Mouse (Mus musculus): ENCODE results near the gene Zcchc2. TPM values are rescaled to one million over a fixed set of nuclear protein-coding genes. Genes with fewer than 3 reads are reported as not detected.

Zcchc2 gene
- polyA plus RNA-seq (2015; fragmentation: Nextera tagmentation; extraction: Ambion mirVana), result 1.1 and 1.2 TPM in 2 replicates

DNA sequence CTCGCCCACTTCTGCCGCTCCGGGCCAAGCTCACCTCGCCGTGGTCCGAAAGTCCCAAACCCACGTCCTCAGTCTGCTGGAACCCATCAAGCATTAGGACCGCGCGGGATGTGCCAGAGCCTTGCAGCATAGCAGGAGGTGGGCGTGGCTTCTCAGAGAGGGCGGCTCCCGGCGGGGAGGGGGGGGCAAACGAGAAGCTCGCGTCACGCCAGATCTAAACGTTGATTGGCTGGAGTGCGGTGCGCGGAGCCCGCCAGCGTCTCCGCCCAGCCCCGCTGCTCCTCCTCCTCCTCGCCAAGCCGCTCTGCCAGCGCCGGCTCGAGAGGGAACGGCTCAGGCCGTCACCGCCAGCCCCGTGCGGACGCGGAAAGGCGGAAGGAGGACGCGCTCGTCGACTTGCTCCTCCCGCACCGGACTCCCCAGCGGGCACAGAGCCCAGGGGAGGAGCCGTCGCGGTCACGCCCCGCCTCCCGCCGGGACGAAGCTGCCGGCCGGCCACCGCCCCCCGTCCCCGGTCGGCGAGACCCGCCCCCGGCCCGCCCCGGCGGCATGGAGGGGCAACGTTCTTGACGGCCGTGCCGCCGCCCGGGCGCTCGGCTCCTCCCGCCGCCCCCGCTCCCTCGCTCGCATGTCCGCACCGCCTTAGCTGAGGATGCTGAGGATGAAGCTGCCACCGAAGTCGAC is at the start of gene Zcchc2:
TSS of gene Zcchc2 (plus strand) at position 269 of the 684 bp plus-strand sequence.

Other genes with a start within 250 kb of the Zcchc2 start
- 10.4 and 10.5 TPM in 2 replicates for gene Tnfrsf11a, start 209.7 kb upstream of the Zcchc2 start, polyA plus RNA-seq (2015; fragmentation: Nextera tagmentation; extraction: Ambion mirVana)
- gene Phlpp1, start 181.3 kb downstream of the Zcchc2 start, polyA plus RNA-seq (2015; fragmentation: Nextera tagmentation; extraction: Ambion mirVana), result 4.3 and 4.5 TPM in 2 replicates

Measured in urinary bladder, postnatal 0 days (tissue).